Mouse (Mus musculus) heart, adult 2 months (tissue): ENCODE measurements around the gene Nemp2. TPM values are rescaled to one million over a fixed set of nuclear protein-coding genes. Genes with fewer than 3 reads are reported as not detected.

Experiments
- DNase-seq, 2 experiments: peaks; one replicate each; pipeline ENCODE4 v3.0.0; 2021
- H3K27ac ChIP-seq: fragments of 200-600 bp; 2 replicates; pipeline ENCODE4 v1.8.1; 2022
- H3K27me3 ChIP-seq: fragments of 200-500 bp; 2 replicates; pipeline ENCODE4 v1.6.1; 2012; ENCODE audit warnings: mild to moderate bottlenecking, low read length, inconsistent platforms, mixed read lengths; ENCODE audit not compliant: control insufficient read depth, insufficient read depth
- H3K36me3 ChIP-seq: fragments of 200-500 bp; 2 replicates; pipeline ENCODE4 v1.6.1; 2012; ENCODE audit warnings: low read length, inconsistent platforms; ENCODE audit not compliant: control insufficient read depth, insufficient read depth
- H3K4me1 ChIP-seq: fragments of 200-500 bp; 2 replicates; pipeline ENCODE4 v1.6.1; 2011; ENCODE audit warnings: low read length; ENCODE audit not compliant: control insufficient read depth, insufficient read depth
- H3K4me3 ChIP-seq: fragments of 200-600 bp; 2 replicates; pipeline ENCODE4 v1.8.1; 2022
- H3K79me2 ChIP-seq: fragments of 200-500 bp; replicated peaks from 2 replicates; pipeline ENCODE4 v1.6.1; 2012; ENCODE audit warnings: mild to moderate bottlenecking, inconsistent platforms, low read length, moderate library complexity, mixed read lengths; ENCODE audit not compliant: control insufficient read depth, insufficient read depth
- H3K9ac ChIP-seq: fragments of 200-500 bp; 2 replicates; pipeline ENCODE4 v1.6.1; 2012; ENCODE audit warnings: low read depth, mild to moderate bottlenecking, control low read depth, inconsistent platforms, low read length, mixed read lengths
- CTCF ChIP-seq: fragments of 200-600 bp; IDR thresholded peaks from 2 replicates; pipeline ENCODE4 v1.8.1; 2022; ENCODE audit warnings: antibody characterized with exemption, mild to moderate bottlenecking, moderate library complexity
- EP300 ChIP-seq: fragments of 200-500 bp; IDR thresholded peaks from 2 replicates; pipeline ENCODE4 v1.6.1; 2011; ENCODE audit warnings: low read depth, low read length, control low read depth; ENCODE audit not compliant: insufficient read depth
- POLR2A ChIP-seq: fragments of 200-500 bp; IDR thresholded peaks from 2 replicates; pipeline ENCODE4 v1.6.1; 2011; ENCODE audit warnings: mild to moderate bottlenecking, low read depth, low read length, control low read depth; ENCODE audit not compliant: insufficient read depth
- WGBS: fragments of 180-500 bp; shearing (Covaris S2); methylation state at CpG from one replicate; pipeline ENCODE4 v1.1.7; 2018; 5-methylcytosine and 5-hydroxymethylcytosine counted together
- intact Hi-C: fragments of 180-260 bp; cut with DNase I; formaldehyde crosslinking; loops from one replicate; pipeline ENCODE4 v1.15.1; 2025
- long read RNA-seq: library from polyadenylated mRNA; stranded (forward); transcript quantifications from one replicate; pipeline ENCODE4 v2.0.0, GENCODE M21; 2021
- polyA plus RNA-seq: library from polyadenylated mRNA; depleted of rRNA; stranded (reverse); fragments of >200 nt; gene quantifications from 2 replicates; pipeline ENCODE4 v1.2.3, GENCODE M21; 2012; rRNA removed
- total RNA-seq, 2 experiments: library from RNA; stranded (reverse); gene quantifications; 2 replicates each; pipeline ENCODE4 v1.2.3; 2021

The Nemp2 gene
- total RNA-seq (under 1 TPM; 0.93 to 0.97 TPM), polyA plus RNA-seq (2.4 and 3.1 TPM in 2 replicates)
- long read RNA-seq, partial matches to known transcripts: 0 of 1 reads
- long read RNA-seq, other reads (novel, unspliced or antisense): 0 of 1 reads

DNA sequence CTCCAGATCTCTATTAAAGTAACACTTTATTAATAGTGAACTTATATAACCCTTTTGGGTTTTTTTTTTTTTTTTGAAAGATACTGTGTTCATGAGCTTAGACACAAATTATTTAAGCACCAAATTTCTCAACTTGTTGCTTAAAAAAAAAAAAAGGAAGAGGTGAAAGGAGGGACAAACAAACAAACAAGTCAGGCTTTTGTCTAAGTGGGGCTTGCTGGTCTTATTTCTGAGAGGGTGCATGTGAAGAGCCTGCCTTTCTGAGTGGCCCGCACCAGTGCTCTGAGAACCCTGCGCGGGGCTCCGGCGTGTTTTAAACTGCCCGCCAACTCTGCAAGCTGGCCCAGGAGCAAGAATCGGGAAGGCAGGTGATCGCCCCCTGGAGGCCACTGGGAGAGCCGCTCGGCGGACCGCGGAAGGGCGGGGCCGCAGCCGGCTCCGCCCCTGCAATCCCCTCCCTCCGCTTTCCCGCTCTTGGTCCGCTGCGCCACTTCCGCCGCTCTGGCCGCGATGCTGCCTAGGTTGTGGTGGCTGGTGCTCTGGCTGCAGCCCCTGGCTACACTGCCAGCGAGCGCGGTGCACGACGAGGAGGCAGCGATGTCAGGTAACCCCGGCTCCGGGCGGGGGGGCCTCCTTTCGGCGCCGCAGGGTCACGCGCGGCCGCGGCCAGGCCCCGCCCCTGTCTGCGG, at the start of gene Nemp2:
Gene Nemp2, plus strand, starts transcription at position 456 of the 689 bp plus-strand sequence.
- intact Hi-C loops: loop anchor here (2.0 to 10.0 kb wide), 4 partner anchors 133 to 486 kb away; partner anchors contain the start of gene Hibch
- Histone ChIP-seq H3K4me3 (peak within 1 kb of the TSS; percentile 76), H3K27me3 (no peaks in the 10 kb centered on the region), H3K27ac (peak within 1 kb of the TSS; percentile 82), H3K36me3 (no peaks in the 10 kb centered on the region), H3K4me1 (0 out of 2 replicates have a peak, but pooled peaks cover 1% of the 10 kb centered on the region), H3K79me2 (no peaks in the 10 kb centered on the region), H3K9ac (peak within 1 kb of the TSS; percentile 97)
- WGBS: under 1% methylated on average over 43 of the region's 44 CpGs
- TF ChIP-seq CTCF: peak; percentile 99
- TF ChIP-seq POLR2A: peak; percentile 55; the same call in 1 of the 2 replicates
- no peak for TF ChIP-seq EP300
- peak; percentile 93 to 96 for DNase-seq

DNA sequence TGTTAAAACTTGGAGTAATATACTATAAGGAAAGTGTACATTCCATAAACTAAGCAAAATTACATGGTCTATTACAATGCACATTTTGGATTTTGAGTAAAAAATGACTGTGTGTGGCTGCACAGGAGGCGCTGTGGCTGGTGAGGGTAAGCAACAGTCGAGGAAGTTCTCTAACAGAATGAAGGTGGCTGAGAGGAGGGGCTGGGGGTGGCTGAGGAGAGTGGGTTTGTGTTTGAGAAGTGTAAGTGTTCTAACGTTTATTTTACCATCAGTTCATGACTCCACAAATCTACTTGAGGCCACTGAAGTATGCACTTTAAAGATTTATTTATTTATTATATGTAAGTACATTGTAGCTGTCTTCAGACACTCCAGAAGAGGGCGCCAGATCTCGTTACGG, 48.8 kb upstream of the Nemp2 start:
- Histone ChIP-seq H3K36me3 (no peaks in the 10 kb centered on the region), H3K27ac (no peak overlapping the region), H3K79me2 (no peaks in the 10 kb centered on the region), H3K27me3 (no peaks in the 10 kb centered on the region), H3K9ac (no peak overlapping the region), H3K4me1 (peaks cover 4% of the 10 kb centered on the region), H3K4me3 (no peak overlapping the region)
- intact Hi-C loops: no loop called here
- no peak for DNase-seq
- no peak for TF ChIP-seq EP300
- no peak for TF ChIP-seq POLR2A
- TF ChIP-seq CTCF: no peak
- WGBS: 84% methylated on average over 6 of the region's 6 CpGs

DNA sequence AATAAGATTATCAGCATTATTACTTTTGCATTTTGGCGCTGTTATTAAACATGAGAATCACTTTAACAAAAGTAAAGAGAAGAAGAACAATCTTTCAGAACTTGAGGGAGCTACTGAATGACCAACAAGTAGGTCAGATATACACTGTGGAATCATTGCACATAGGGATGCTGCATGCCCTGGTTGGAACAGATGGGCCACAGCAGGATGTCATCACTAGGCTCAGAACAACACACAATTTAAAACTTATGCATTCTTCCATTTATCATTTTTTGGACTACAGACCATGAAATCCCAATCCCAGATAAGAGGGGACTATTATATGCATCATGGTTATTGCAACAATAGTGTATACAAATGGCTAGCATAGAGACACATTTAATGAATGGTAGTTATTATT, 47.6 kb upstream of the Nemp2 start:
- H3K27ac ChIP-seq: no peak overlapping the region
- intact Hi-C loops: no loop called here
- H3K9ac ChIP-seq: no peak overlapping the region
- H3K4me1 ChIP-seq: peaks cover 4% of the 10 kb centered on the region
- WGBS: 95% methylated on average over 1 of the region's 1 CpGs
- H3K36me3 ChIP-seq: no peaks in the 10 kb centered on the region
- DNase-seq: no peak
- H3K4me3 ChIP-seq: no peak overlapping the region
- H3K27me3 ChIP-seq: no peaks in the 10 kb centered on the region
- H3K79me2 ChIP-seq: no peaks in the 10 kb centered on the region
- no peak for TF ChIP-seq CTCF
- TF ChIP-seq POLR2A: no peak
- no peak for TF ChIP-seq EP300

DNA sequence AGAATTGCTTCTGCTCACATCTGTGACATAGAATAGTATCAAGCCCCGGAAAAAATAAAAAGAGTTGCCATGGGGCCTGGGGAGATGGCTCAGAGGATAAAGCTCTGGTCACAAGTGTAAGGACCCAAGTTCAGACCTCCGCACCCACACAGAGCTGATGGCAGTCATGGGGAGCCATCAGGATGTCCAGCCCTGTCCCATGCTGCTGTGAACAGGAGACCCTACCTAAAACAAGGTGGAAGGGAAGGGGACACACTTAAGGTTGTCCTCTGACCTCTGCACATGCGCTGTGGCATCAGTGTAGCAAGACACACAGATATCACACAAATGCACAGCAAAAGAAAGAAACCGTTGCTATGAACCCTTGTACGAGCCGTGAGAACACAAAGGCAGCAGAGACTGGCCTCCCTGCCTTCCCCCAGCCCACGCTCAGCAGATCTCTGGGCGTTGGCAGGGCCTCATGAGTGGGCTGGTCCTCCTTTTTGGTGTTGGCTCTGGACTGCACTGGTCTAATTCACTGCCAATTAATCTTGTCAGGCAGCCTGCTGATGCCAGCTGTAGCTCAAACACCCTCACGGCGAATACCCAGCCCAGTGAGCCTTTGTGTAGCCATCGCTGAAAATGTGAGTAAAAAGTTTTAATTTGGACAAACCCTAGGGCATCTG, 33.4 kb upstream of the Nemp2 start:
- H3K9ac ChIP-seq: no peak overlapping the region
- peak; percentile 31 to 51 for DNase-seq
- H3K36me3 ChIP-seq: no peaks in the 10 kb centered on the region
- no peak overlapping the region for H3K27ac ChIP-seq
- H3K27me3 ChIP-seq: no peaks in the 10 kb centered on the region
- H3K4me1 ChIP-seq: no peaks in the 10 kb centered on the region
- TF ChIP-seq CTCF (no peak), EP300 (no peak), POLR2A (no peak)
- intact Hi-C loops: no loop called here
- H3K79me2 ChIP-seq: no peaks in the 10 kb centered on the region
- WGBS: 55% methylated on average over 11 of the region's 11 CpGs
- H3K4me3 ChIP-seq: no peak overlapping the region

DNA sequence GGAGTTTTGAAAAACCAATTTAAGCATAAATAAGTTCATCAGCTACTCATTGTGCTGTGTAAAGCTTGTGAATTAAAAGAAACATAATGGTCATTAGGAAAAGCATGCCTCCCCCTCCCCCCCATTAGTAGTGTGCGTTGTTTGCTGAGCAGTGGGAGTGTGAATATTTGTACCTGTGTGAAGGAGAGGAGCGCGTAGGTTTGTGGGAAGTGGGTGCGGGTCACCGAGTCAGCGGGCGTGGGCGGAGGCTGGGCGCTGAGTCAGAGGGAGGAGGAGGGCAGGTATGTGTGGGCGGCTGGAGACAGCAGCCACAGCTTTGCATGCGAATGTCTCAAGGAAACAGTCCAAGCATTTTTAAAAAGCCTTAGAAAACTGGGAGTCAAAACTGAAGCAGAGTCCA, 32.7 kb upstream of the Nemp2 start:
- no peak for TF ChIP-seq EP300
- TF ChIP-seq CTCF: no peak
- no peak for TF ChIP-seq POLR2A
- Histone ChIP-seq H3K36me3 (no peaks in the 10 kb centered on the region), H3K9ac (0 out of 2 replicates have a peak overlapping the region, but pooled peaks have one; percentile 3), H3K4me1 (no peaks in the 10 kb centered on the region), H3K27me3 (no peaks in the 10 kb centered on the region), H3K27ac (no peak overlapping the region), H3K79me2 (no peaks in the 10 kb centered on the region), H3K4me3 (peak overlapping the region; percentile 14; the same call in 1 of the 2 replicates)
- peak; percentile 42 to 65 for DNase-seq
- intact Hi-C loops: no loop called here
- WGBS: 36% methylated on average over 11 of the region's 11 CpGs

DNA sequence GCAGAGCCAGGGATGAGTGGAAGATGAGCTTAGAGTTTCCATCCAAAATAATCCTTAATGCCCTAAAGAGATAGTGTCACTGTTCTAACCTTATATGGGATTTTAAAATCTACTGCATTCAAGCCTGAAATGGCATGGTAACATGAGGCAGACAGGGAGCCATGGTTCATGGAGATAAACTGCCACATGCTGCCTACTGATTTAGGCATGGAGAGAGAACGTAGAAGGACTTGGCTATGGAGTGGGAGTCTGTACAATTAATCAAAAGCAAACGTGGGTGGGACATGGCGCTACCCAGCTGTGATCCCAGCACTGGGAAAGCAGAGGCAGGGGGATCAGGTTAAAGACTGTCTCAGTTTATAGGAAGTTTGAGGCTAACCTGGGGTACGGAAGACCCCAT, 32.1 kb upstream of the Nemp2 start:
- no peaks in the 10 kb centered on the region for H3K27me3 ChIP-seq
- no peak overlapping the region for H3K4me3 ChIP-seq
- H3K4me1 ChIP-seq: no peaks in the 10 kb centered on the region
- 78% methylated on average over 4 of the region's 4 CpGs for WGBS
- H3K27ac ChIP-seq: no peak overlapping the region
- DNase-seq: no peak
- no peak for TF ChIP-seq CTCF
- TF ChIP-seq POLR2A: no peak
- no peak for TF ChIP-seq EP300
- no peak overlapping the region for H3K9ac ChIP-seq
- H3K79me2 ChIP-seq: no peaks in the 10 kb centered on the region
- no peaks in the 10 kb centered on the region for H3K36me3 ChIP-seq
- intact Hi-C loops: no loop called here
